Mouse (Mus musculus) embryonic facial prominence, embryonic 12.5 days (tissue): ENCODE measurements around the gene Cyp46a1. TPM values are rescaled to one million over a fixed set of nuclear protein-coding genes. Genes with fewer than 3 reads are reported as not detected.

Experiments
- ATAC-seq: fragments of 200-750 bp; cut with Nextera tagmentation; 2 replicates; pipeline ENCODE4 v1.8.0; 2017; ENCODE audit not compliant: insufficient number of reproducible peaks, insufficient read depth, low FRiP score, low TSS enrichment
- H3K27ac ChIP-seq: fragments of 300-500 bp; sonication (generic); 2 replicates; pipeline ENCODE4 v1.5.1; 2016; ENCODE audit warnings: mild to moderate bottlenecking
- H3K27me3 ChIP-seq: fragments of 300-500 bp; sonication (generic); 2 replicates; pipeline ENCODE4 v1.6.1; 2016; ENCODE audit warnings: mild to moderate bottlenecking, moderate library complexity
- H3K36me3 ChIP-seq: fragments of 300-500 bp; sonication (generic); 2 replicates; pipeline ENCODE4 v1.6.1; 2016; ENCODE audit warnings: mild to moderate bottlenecking
- H3K4me1 ChIP-seq: fragments of 300-500 bp; sonication (generic); 2 replicates; pipeline ENCODE4 v1.6.1; 2016
- H3K4me2 ChIP-seq: fragments of 300-500 bp; sonication (generic); replicated peaks from 2 replicates; pipeline ENCODE4 v1.6.1; 2016; ENCODE audit warnings: mild to moderate bottlenecking, moderate library complexity
- H3K4me3 ChIP-seq: fragments of 300-500 bp; sonication (generic); 2 replicates; pipeline ENCODE4 v1.5.1; 2016; ENCODE audit warnings: mild to moderate bottlenecking
- H3K9ac ChIP-seq: fragments of 300-500 bp; sonication (generic); 2 replicates; pipeline ENCODE4 v1.6.1; 2016; ENCODE audit warnings: mild to moderate bottlenecking, moderate library complexity
- H3K9me3 ChIP-seq: fragments of 300-500 bp; sonication (generic); 2 replicates; pipeline ENCODE4 v1.6.1; 2016; ENCODE audit warnings: mild to moderate bottlenecking, moderate library complexity
- WGBS: fragments of 180-500 bp; shearing (Covaris S2); methylation state at CpG from one replicate; pipeline ENCODE4 v1.1.7; 2016; 5-methylcytosine and 5-hydroxymethylcytosine counted together
- polyA plus RNA-seq: library from polyadenylated mRNA; unstranded; fragments of >200 nt; fragmentation: Nextera tagmentation; extraction: Ambion mirVana; gene quantifications from 2 replicates; pipeline ENCODE4 v1.2.1, GENCODE M21; 2016

Cyp46a1 gene
- polyA plus RNA-seq, 1 experiment from 2014 or later: 5.9 TPM

DNA sequence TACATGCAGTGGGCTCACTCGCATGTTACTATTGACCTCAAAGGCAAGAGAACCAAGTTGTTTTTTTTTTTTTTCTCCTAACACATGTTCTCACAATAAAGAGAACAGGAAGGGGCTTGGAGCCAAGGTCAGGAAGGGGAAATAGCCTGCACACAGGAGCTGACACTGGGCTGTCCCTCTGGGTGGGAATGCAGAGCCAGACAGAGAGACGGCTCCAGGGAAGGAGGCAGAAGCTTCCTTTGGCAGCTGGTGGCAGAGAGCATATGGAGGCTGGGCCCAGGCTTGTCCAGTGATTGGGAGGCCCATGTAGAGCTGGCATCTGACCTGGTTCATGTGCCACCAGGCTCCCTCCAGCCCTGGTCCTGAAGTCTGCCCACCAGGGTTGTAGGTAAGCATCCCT is 33.7 kb downstream of the Cyp46a1 start:
- Histone ChIP-seq H3K4me2 (no peak overlapping the region), H3K9ac (no peak overlapping the region), H3K27ac (no peak overlapping the region), H3K9me3 (no peaks in the 10 kb centered on the region), H3K27me3 (no peaks in the 10 kb centered on the region), H3K4me1 (peaks cover 14% of the 10 kb centered on the region; the same call in 1 of the 2 replicates), H3K36me3 (no peaks in the 10 kb centered on the region), H3K4me3 (no peak overlapping the region)
- 72% methylated on average over 2 of the region's 2 CpGs for WGBS
- ATAC-seq: no peak

DNA sequence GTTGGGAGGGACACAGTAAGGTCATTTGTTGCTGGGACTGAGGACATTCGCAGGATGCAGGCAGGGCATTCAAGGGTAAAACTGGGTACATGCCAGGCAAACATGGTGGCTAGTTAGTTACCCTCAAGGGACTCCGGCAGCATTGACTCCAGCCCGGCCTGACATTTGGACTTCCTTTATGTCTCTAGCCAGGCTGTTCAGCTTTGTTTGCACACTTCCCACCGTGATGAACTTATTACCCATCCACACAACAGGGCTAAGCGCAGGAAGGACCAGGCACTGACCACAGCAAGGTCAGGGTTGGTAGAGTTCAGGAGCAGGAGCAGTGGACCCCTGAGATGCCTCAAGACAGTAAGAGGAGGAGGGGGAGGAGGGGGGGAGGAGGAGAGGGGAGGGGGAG is 34.7 kb downstream of the Cyp46a1 start:
- peaks cover 14% of the 10 kb centered on the region; the same call in 1 of the 2 replicates for H3K4me1 ChIP-seq
- no peaks in the 10 kb centered on the region for H3K9me3 ChIP-seq
- no peak overlapping the region for H3K27ac ChIP-seq
- H3K4me2 ChIP-seq: no peak overlapping the region
- H3K27me3 ChIP-seq: no peaks in the 10 kb centered on the region
- H3K4me3 ChIP-seq: no peak overlapping the region
- 52% methylated on average over 5 of the region's 5 CpGs for WGBS
- no peaks in the 10 kb centered on the region for H3K36me3 ChIP-seq
- H3K9ac ChIP-seq: no peak overlapping the region
- ATAC-seq: no peak

DNA sequence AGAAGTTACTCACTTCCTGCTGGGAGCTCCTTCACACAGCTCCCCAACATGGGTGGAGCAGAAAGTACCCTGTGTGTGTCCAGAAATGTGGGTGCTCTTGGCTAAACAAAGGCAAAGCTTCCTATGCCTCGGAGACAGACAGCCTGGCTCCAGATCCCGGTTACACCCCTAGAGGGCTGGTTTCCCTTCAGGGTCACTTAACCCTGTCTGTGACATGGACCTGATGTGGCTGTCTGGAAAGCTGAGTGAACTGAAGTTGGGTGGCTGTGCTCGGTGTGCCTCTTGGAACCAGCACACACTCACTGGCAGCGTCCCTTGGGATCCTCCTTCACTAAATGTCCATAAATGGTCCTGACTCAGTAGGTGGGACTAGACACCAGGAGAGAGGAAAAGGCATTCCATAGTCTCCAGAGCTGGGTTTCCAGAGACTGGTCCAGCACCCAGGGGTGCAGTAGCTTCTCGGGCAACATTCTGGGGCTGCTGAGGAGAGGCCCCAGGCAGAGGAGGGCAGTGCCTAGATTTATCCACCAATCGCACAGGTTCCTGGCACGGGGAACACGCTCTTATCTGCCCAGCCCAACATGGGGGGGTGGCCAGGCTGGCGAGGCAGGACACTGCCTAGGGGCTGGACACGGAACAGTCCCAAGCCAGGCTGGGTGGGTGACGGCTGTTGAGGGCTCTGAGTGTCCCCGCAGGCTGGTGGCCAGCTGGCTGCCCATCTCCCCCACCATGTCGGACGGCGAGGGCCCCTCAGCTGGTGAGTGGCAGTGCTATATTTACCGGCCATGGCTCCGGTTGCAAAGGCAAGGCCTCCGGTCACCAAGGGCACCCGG is 36.6 kb downstream of the Cyp46a1 start, which contains the start of gene Eml1:
TSS of gene Eml1 (plus strand) at position 362 of the 833 bp plus-strand sequence.
- Histone ChIP-seq H3K9me3 (no peaks in the 10 kb centered on the region), H3K4me1 (0 out of 2 replicates have a peak, but pooled peaks cover 12% of the 10 kb centered on the region), H3K27me3 (no peaks in the 10 kb centered on the region), H3K27ac (no peak within 1 kb of the TSS), H3K4me3 (no peak within 1 kb of the TSS), H3K36me3 (no peaks in the 10 kb centered on the region), H3K4me2 (no peak within 1 kb of the TSS), H3K9ac (peak within 1 kb of the TSS; percentile 7; the same call in 1 of the 2 replicates)
- 71% methylated on average over 19 of the region's 19 CpGs for WGBS
- 0 out of 2 replicates have a peak, but pooled peaks have one; percentile 19 for ATAC-seq

DNA sequence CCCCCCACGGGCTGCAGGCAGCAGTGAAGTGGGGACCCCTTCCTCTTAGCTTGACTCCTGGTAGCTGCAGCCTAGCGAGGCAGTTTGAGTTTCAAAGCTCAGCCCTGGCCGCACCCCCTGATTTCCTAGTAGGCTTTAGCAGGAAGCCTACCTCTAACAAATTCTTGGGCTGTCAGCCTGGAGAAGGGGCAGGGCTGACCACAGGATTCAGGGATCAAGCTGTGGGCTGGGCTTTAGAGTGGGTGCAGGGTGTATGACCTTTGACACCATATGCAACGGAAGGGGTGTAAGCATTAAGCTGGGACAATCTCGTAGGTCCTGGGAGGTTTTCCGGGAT is 37.2 kb downstream of the Cyp46a1 start:
- no peak overlapping the region for H3K27ac ChIP-seq
- H3K9ac ChIP-seq: no peak overlapping the region
- no peak overlapping the region for H3K4me3 ChIP-seq
- no peaks in the 10 kb centered on the region for H3K9me3 ChIP-seq
- H3K27me3 ChIP-seq: no peaks in the 10 kb centered on the region
- 0 out of 2 replicates have a peak, but pooled peaks cover 11% of the 10 kb centered on the region for H3K4me1 ChIP-seq
- H3K4me2 ChIP-seq: no peak overlapping the region
- H3K36me3 ChIP-seq: no peaks in the 10 kb centered on the region
- WGBS: 80% methylated on average over 6 of the region's 6 CpGs
- ATAC-seq: no peak

DNA sequence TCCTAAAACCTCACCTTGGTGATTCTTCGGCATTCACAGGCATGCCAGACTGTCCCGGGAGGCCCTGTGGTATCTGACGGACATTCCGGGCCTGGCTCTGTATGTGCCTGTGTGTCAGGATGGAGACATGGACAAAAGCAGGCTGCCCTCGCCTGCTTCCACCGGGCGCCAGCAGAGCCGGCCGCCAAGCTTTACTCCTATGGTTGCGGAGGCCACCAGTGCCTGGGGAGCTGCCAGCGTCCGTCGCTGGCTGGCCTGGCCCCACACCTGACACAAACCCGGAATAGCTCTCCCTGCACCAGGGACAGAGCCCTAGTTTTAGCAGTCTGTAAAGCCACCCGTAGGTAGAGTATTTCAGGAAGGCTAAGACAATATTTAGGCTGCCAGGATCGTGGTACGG is 38.1 kb downstream of the Cyp46a1 start:
- Histone ChIP-seq H3K9ac (no peak overlapping the region), H3K4me3 (no peak overlapping the region), H3K27me3 (no peaks in the 10 kb centered on the region), H3K4me1 (0 out of 2 replicates have a peak, but pooled peaks cover 11% of the 10 kb centered on the region), H3K27ac (no peak overlapping the region), H3K9me3 (no peaks in the 10 kb centered on the region), H3K4me2 (no peak overlapping the region), H3K36me3 (no peaks in the 10 kb centered on the region)
- WGBS: 79% methylated on average over 17 of the region's 17 CpGs
- no peak for ATAC-seq

DNA sequence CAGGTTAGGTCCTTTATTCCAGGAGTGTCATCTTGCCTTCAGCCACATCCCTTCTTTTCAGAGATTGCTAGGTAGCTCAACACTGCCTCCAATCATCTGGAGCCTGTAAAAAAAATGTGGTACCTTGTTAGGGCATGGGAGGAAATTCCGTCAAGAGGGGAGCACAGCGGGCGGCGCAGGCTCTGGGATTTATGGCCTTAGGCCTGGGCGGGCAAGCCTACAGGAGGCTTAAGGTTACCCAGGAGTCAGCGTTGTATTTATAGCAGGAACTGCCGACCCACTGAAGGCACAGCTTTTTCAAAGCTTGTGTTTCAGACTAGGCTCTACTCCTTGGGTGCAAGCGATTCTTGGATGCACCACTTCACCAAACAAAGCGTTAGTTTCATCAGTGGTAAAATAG is 39.4 kb downstream of the Cyp46a1 start:
- no peak for ATAC-seq

DNA sequence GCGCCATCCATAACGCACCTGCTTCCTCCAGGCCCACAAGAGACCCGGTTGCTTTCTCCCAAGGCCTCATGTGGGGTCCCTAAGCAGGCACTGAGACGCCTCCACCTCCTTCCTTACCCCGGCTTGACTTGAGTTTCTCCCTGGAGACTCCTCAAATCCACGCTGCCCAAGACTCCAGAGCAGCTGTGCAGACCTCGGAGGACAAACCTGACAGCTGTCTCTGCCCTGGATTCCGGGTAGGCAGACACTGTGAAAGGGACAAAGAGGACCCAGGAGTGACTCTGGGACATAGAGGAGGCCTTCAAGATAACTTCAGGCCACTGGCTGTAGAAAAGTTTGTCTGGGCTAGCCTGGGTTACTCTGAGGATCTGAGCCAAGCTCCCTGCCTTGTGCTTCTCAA is 40.5 kb downstream of the Cyp46a1 start:
- 77% methylated on average over 8 of the region's 8 CpGs for WGBS
- Histone ChIP-seq H3K4me2 (no peak overlapping the region), H3K27me3 (no peaks in the 10 kb centered on the region), H3K9me3 (no peaks in the 10 kb centered on the region), H3K4me3 (no peak overlapping the region), H3K36me3 (no peaks in the 10 kb centered on the region), H3K4me1 (0 out of 2 replicates have a peak, but pooled peaks cover 11% of the 10 kb centered on the region), H3K27ac (no peak overlapping the region), H3K9ac (no peak overlapping the region)
- ATAC-seq: no peak

More for the DNA sequence above, 39.4 kb downstream of the Cyp46a1 start:
- WGBS: 76% methylated on average over 9 of the region's 9 CpGs
- Histone ChIP-seq H3K4me3 (no peak overlapping the region), H3K4me2 (no peak overlapping the region), H3K9me3 (no peaks in the 10 kb centered on the region), H3K9ac (no peak overlapping the region), H3K36me3 (no peaks in the 10 kb centered on the region), H3K4me1 (0 out of 2 replicates have a peak, but pooled peaks cover 11% of the 10 kb centered on the region), H3K27ac (no peak overlapping the region), H3K27me3 (no peaks in the 10 kb centered on the region)

DNA sequence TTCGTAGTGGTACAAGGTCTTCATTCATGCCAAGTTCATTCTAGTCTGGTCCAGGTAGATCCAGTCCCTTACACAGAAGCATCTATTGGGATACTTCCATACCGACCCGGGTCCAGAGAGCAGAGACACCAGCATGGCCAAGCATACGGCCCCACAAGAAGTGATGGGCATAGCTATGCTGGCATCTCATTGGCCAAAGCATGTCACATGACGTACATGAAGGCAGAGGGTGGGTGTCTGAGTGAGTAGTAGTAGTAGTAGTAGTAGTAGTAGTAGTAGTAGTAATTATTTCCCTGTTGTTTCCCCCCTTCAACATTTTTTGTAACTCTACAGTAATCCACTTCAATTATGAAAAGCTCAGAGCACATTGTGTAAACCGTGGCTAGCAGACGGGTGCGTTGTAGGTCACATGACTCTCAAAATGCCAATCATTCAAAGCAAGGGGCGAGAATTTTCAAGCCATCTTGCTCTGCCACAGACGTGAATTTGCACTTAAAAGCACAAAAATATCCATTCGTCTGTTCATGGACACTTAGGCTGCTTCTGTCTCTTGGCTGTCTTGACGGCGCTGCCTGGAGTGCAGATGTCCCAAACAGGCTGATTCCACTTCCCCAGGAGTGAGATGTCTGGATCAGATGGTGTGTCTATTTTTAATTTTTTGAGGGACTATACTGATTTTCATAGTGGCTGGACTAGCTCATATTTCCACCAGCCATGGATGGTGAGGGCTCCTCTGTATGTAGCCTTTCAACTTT is 44.4 kb downstream of the Cyp46a1 start:
- H3K4me2 ChIP-seq: no peak overlapping the region
- no peaks in the 10 kb centered on the region for H3K27me3 ChIP-seq
- H3K4me3 ChIP-seq: no peak overlapping the region
- no peaks in the 10 kb centered on the region for H3K9me3 ChIP-seq
- no peak overlapping the region for H3K27ac ChIP-seq
- no peak overlapping the region for H3K9ac ChIP-seq
- 84% methylated on average over 13 of the region's 13 CpGs for WGBS
- H3K4me1 ChIP-seq: no peaks in the 10 kb centered on the region
- H3K36me3 ChIP-seq: no peaks in the 10 kb centered on the region
- ATAC-seq: no peak

DNA sequence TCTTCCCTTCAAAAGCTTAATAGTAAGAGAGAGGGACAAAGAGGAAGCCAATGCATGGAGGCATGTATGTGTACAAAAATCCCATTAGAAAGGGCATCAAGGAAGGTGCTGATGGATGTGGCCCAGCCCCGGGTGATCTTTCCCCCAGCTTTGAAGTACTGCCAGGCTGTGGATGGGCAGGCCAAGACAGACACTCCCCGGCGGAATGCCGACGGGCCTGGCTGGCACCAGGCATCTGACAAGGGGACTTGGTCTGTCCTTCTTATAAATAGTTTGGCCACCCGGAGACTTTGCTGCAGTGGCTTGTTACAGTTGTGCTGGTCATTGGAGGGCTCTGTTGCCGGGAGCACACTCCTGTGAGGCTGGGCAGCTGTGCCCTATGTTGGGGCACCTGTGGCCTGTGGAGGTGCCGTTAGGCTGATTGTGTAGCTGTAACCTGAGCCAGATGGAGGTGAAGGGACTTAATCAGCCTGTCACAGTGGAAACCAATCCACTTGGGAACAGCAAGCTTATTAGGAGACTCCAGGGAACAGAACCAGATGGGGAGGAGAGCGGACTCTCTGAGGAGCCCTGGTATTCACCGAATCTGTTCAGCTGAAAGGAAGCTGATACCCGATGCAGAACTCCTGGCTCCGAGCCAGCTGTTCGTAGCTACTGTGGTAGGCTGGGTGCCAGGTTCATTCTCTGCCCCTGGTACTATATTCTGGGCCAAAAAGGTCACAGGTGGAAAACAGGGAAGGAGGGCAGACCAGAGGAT is 52.5 kb downstream of the Cyp46a1 start:
- Histone ChIP-seq H3K4me2 (no peak overlapping the region), H3K27me3 (no peaks in the 10 kb centered on the region), H3K36me3 (no peaks in the 10 kb centered on the region), H3K4me3 (no peak overlapping the region), H3K4me1 (peaks cover 14% of the 10 kb centered on the region), H3K27ac (peak overlapping the region; percentile 57; the same call in 1 of the 2 replicates), H3K9me3 (no peaks in the 10 kb centered on the region), H3K9ac (no peak overlapping the region)
- WGBS: 57% methylated on average over 13 of the region's 13 CpGs
- ATAC-seq: peak; percentile 42; the same call in 1 of the 2 replicates

DNA sequence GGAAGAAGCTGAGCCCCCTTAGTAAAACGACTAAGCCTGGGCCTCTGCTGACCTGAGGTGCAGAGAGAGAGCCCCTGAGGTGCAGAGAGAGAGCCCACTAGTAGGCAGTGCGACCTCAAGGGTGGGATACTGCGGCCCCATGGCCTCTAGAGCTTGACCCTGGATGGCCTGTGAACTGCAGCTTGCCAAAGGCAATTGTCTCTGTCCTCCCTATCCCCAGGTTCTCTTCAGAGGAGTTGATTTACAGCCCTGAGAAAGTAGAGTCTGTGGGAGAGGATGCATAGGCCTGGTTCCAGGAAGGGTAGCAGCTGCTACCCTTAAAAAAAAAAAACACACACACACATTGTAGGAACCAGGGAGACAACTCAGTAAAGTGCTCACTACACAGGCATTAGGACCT is 55.5 kb downstream of the Cyp46a1 start:
- Histone ChIP-seq H3K27ac (no peak overlapping the region), H3K4me3 (no peak overlapping the region), H3K27me3 (no peaks in the 10 kb centered on the region), H3K36me3 (no peaks in the 10 kb centered on the region), H3K4me2 (no peak overlapping the region), H3K9me3 (no peaks in the 10 kb centered on the region), H3K9ac (no peak overlapping the region), H3K4me1 (peaks cover 14% of the 10 kb centered on the region)
- no peak for ATAC-seq
- WGBS: 23% methylated on average over 3 of the region's 3 CpGs

DNA sequence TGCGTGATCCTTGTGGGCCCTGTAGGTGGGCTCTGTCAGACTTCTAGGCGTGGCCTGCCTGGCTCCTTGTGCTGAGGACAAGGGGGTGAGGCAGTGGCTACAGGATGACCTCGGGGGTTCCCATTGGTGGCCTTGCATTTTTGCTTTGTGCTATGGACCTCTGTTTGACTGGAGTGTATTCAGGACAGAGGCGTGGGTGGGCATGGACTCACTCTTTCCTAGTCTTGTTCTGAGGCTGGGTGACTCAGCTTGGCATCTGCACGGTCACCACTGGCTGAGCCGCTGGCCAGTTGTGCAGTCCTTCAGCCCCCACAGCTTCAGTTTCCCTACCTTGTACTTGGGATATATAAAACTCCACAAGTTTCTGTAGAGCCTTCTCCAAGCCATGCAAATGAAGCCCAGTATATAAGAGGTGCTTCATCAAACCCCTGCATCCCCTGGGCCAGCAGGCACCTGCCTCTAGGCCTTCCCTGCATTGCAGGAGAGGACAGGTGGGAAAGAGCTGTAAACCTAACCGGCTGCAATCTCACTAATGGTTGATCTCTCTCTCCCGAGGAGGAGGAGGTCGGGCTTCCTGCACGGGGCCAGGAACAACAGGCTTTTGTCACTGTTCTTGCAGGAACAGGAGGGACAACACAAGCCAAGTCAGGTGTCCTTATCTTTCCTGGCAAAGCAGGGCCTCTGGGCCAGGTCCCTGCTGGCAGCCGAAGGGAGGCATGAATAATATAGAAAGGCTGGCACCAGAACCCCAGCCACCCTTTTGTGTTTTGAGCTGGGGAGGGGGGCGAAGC is 58.3 kb downstream of the Cyp46a1 start:
- H3K4me2 ChIP-seq: no peak overlapping the region
- H3K9ac ChIP-seq: no peak overlapping the region
- peaks cover 8% of the 10 kb centered on the region; the same call in 1 of the 2 replicates for H3K4me1 ChIP-seq
- no peak overlapping the region for H3K27ac ChIP-seq
- no peak for ATAC-seq
- H3K4me3 ChIP-seq: no peak overlapping the region
- 62% methylated on average over 12 of the region's 12 CpGs for WGBS
- no peaks in the 10 kb centered on the region for H3K27me3 ChIP-seq
- H3K36me3 ChIP-seq: no peaks in the 10 kb centered on the region
- H3K9me3 ChIP-seq: no peaks in the 10 kb centered on the region
